Mouse (Mus musculus): ENCODE data around the gene Slc38a10. TPM values are rescaled to one million over a fixed set of nuclear protein-coding genes. Genes with fewer than 3 reads are reported as not detected.

The Slc38a10 gene
- polyA plus RNA-seq, 1 experiment from 2014 or later: 77.5 TPM

- Histone ChIP-seq H3K27ac (peak overlapping the region; percentile 86), H3K9ac (0 out of 2 replicates have a peak overlapping the region, but pooled peaks have one; percentile 15), H3K4me1 (replicated peaks) (peaks cover 60% of the 10 kb centered on the region), H3K4me3 (no peak overlapping the region), H3K4me2 (no peak overlapping the region), H3K27me3 (no peaks in the 10 kb centered on the region), H3K36me3 (peaks cover 23% of the 10 kb centered on the region; the same call in 1 of the 2 replicates), H3K9me3 (replicated peaks) (no peaks in the 10 kb centered on the region)
- peak; percentile 24 for ATAC-seq (replicated peaks; ENCODE audit: insufficient number of reproducible peaks, insufficient read depth, low FRiP score, low read depth)
- 37% methylated on average over 9 of the region's 9 CpGs for whole genome bisulfite sequencing
Measured at GRCm38 (mm10) chr11:120134847-120135530, 16.2 kb downstream of the Slc38a10 start.

- Histone ChIP-seq H3K27ac (peak overlapping the region; percentile 86), H3K4me1 (replicated peaks) (peaks cover 51% of the 10 kb centered on the region), H3K27me3 (no peaks in the 10 kb centered on the region), H3K9me3 (replicated peaks) (no peaks in the 10 kb centered on the region), H3K36me3 (peaks cover 31% of the 10 kb centered on the region; the same call in 1 of the 2 replicates), H3K4me3 (no peak overlapping the region), H3K4me2 (no peak overlapping the region), H3K9ac (0 out of 2 replicates have a peak overlapping the region, but pooled peaks have one; percentile 2)
- ATAC-seq (replicated peaks; ENCODE audit: insufficient number of reproducible peaks, insufficient read depth, low FRiP score, low read depth): no peak
- WGBS: 90% methylated on average over 5 of the region's 5 CpGs
Measured at GRCm38 (mm10) chr11:120134148-120134547, 17.0 kb downstream of the Slc38a10 start.

GRCm38 (mm10) chr11:120129281-120129680 is 21.9 kb downstream of the Slc38a10 start:
- Histone ChIP-seq H3K36me3 (peaks cover 59% of the 10 kb centered on the region; the same call in 1 of the 2 replicates), H3K9ac (no peak overlapping the region), H3K9me3 (replicated peaks) (no peaks in the 10 kb centered on the region), H3K4me3 (no peak overlapping the region), H3K27me3 (no peaks in the 10 kb centered on the region), H3K4me2 (no peak overlapping the region), H3K4me1 (replicated peaks) (peaks cover 3% of the 10 kb centered on the region; the same call in 1 of the 2 replicates), H3K27ac (no peak overlapping the region)
- no peak for ATAC-seq (replicated peaks; ENCODE audit: insufficient number of reproducible peaks, insufficient read depth, low FRiP score, low read depth)
- 94% methylated on average over 7 of the region's 7 CpGs for WGBS

- no peaks in the 10 kb centered on the region for H3K27me3 ChIP-seq
- H3K4me1 ChIP-seq (replicated peaks): no peaks in the 10 kb centered on the region
- peaks cover 56% of the 10 kb centered on the region; the same call in 1 of the 2 replicates for H3K36me3 ChIP-seq
- no peak overlapping the region for H3K4me2 ChIP-seq
- ATAC-seq (replicated peaks; ENCODE audit: insufficient number of reproducible peaks, insufficient read depth, low FRiP score, low read depth): no peak
- no peak overlapping the region for H3K9ac ChIP-seq
- H3K9me3 ChIP-seq (replicated peaks): no peaks in the 10 kb centered on the region
- WGBS: 80% methylated on average over 2 of the region's 2 CpGs
- H3K4me3 ChIP-seq: no peak overlapping the region
- H3K27ac ChIP-seq: no peak overlapping the region
Measured at GRCm38 (mm10) chr11:120126845-120127244, 24.3 kb downstream of the Slc38a10 start.

GRCm38 (mm10) chr11:120122126-120122525 is 29.0 kb downstream of the Slc38a10 start:
- no peaks in the 10 kb centered on the region for H3K27me3 ChIP-seq
- H3K36me3 ChIP-seq: peaks cover 27% of the 10 kb centered on the region; the same call in 1 of the 2 replicates

GRCm38 (mm10) chr11:120120642-120121420 is 30.3 kb downstream of the Slc38a10 start:
- H3K4me3 ChIP-seq: no peak overlapping the region
- H3K36me3 ChIP-seq: peaks cover 24% of the 10 kb centered on the region
- no peak overlapping the region for H3K9ac ChIP-seq
- no peaks in the 10 kb centered on the region for H3K27me3 ChIP-seq
- H3K9me3 ChIP-seq (replicated peaks): no peaks in the 10 kb centered on the region
- no peak overlapping the region for H3K27ac ChIP-seq
- no peak for ATAC-seq (replicated peaks; ENCODE audit: insufficient number of reproducible peaks, insufficient read depth, low FRiP score, low read depth)
- WGBS: 84% methylated on average over 17 of the region's 17 CpGs
- H3K4me2 ChIP-seq: no peak overlapping the region
- H3K4me1 ChIP-seq (replicated peaks): peaks cover 18% of the 10 kb centered on the region

More at GRCm38 (mm10) chr11:120122126-120122525, 29.0 kb downstream of the Slc38a10 start:
- Histone ChIP-seq H3K4me3 (no peak overlapping the region), H3K9ac (no peak overlapping the region), H3K27ac (no peak overlapping the region), H3K4me2 (no peak overlapping the region), H3K4me1 (replicated peaks) (peaks cover 18% of the 10 kb centered on the region), H3K9me3 (replicated peaks) (no peaks in the 10 kb centered on the region)
- 85% methylated on average over 12 of the region's 12 CpGs for WGBS
- ATAC-seq (replicated peaks; ENCODE audit: insufficient number of reproducible peaks, insufficient read depth, low FRiP score, low read depth): no peak

GRCm38 (mm10) chr11:120119936-120120541 is 31.1 kb downstream of the Slc38a10 start:
- Histone ChIP-seq H3K4me2 (no peak overlapping the region), H3K36me3 (peaks cover 25% of the 10 kb centered on the region), H3K4me3 (no peak overlapping the region), H3K4me1 (replicated peaks) (peaks cover 18% of the 10 kb centered on the region), H3K27me3 (no peaks in the 10 kb centered on the region), H3K27ac (0 out of 2 replicates have a peak overlapping the region, but pooled peaks have one; percentile 27), H3K9me3 (replicated peaks) (no peaks in the 10 kb centered on the region), H3K9ac (no peak overlapping the region)
- WGBS: 57% methylated on average over 10 of the region's 10 CpGs
- no peak for ATAC-seq (replicated peaks; ENCODE audit: insufficient number of reproducible peaks, insufficient read depth, low FRiP score, low read depth)

GRCm38 (mm10) chr11:120119108-120119507 is 32.0 kb downstream of the Slc38a10 start:
- Histone ChIP-seq H3K27me3 (no peaks in the 10 kb centered on the region), H3K36me3 (peaks cover 31% of the 10 kb centered on the region), H3K4me2 (no peak overlapping the region), H3K27ac (no peak overlapping the region), H3K4me1 (replicated peaks) (peaks cover 18% of the 10 kb centered on the region), H3K4me3 (no peak overlapping the region), H3K9me3 (replicated peaks) (no peaks in the 10 kb centered on the region), H3K9ac (no peak overlapping the region)
- 96% methylated on average over 7 of the region's 7 CpGs for WGBS
- no peak for ATAC-seq (replicated peaks; ENCODE audit: insufficient number of reproducible peaks, insufficient read depth, low FRiP score, low read depth)

- no peak overlapping the region for H3K4me3 ChIP-seq
- H3K36me3 ChIP-seq: peaks cover 28% of the 10 kb centered on the region
- no peak for ATAC-seq (replicated peaks; ENCODE audit: insufficient number of reproducible peaks, insufficient read depth, low FRiP score, low read depth)
- no peaks in the 10 kb centered on the region for H3K27me3 ChIP-seq
- H3K9ac ChIP-seq: no peak overlapping the region
- H3K27ac ChIP-seq: no peak overlapping the region
- H3K4me2 ChIP-seq: no peak overlapping the region
- peaks cover 31% of the 10 kb centered on the region for H3K4me1 ChIP-seq (replicated peaks)
- 77% methylated on average over 2 of the region's 2 CpGs for WGBS
- no peaks in the 10 kb centered on the region for H3K9me3 ChIP-seq (replicated peaks)
Measured at GRCm38 (mm10) chr11:120117626-120118025, 33.5 kb downstream of the Slc38a10 start.

GRCm38 (mm10) chr11:120114488-120115215 is 36.5 kb downstream of the Slc38a10 start:
- WGBS: 88% methylated on average over 21 of the region's 21 CpGs
- ATAC-seq (replicated peaks; ENCODE audit: insufficient number of reproducible peaks, insufficient read depth, low FRiP score, low read depth): no peak
- Histone ChIP-seq H3K4me3 (no peak overlapping the region), H3K9me3 (replicated peaks) (no peaks in the 10 kb centered on the region), H3K4me1 (replicated peaks) (peaks cover 39% of the 10 kb centered on the region), H3K27ac (no peak overlapping the region), H3K9ac (no peak overlapping the region), H3K27me3 (no peaks in the 10 kb centered on the region), H3K4me2 (no peak overlapping the region), H3K36me3 (peaks cover 39% of the 10 kb centered on the region)

Measured in heart, embryonic 15.5 days (tissue).